Mouse (Mus musculus) midbrain, embryonic 11.5 days (tissue): ENCODE measurements around the gene Ccdc88c. TPM values are rescaled to one million over a fixed set of nuclear protein-coding genes. Genes with fewer than 3 reads are reported as not detected.

Source experiments
- ATAC-seq: fragments of 200-750 bp; cut with Nextera tagmentation; 2 replicates; pipeline ENCODE4 v1.8.0; 2017; ENCODE audit warnings: moderate TSS enrichment, moderate library complexity; ENCODE audit not compliant: low FRiP score
- DNase-seq: peaks from one replicate; pipeline ENCODE4 v3.0.0; 2015; ENCODE audit warnings: low spot score; ENCODE audit errors: missing footprints
- H3K27ac ChIP-seq: fragments of 300-500 bp; sonication (generic); 2 replicates; pipeline ENCODE4 v1.5.1; 2014; ENCODE audit warnings: low read depth, low read length
- H3K27me3 ChIP-seq: fragments of 300-500 bp; sonication (generic); 2 replicates; pipeline ENCODE4 v1.6.1; 2014; ENCODE audit warnings: mild to moderate bottlenecking, low read length, moderate library complexity, mixed read lengths; ENCODE audit not compliant: control insufficient read depth, insufficient read depth
- H3K36me3 ChIP-seq: fragments of 300-500 bp; sonication (generic); 2 replicates; pipeline ENCODE4 v1.6.1; 2014; ENCODE audit warnings: mild to moderate bottlenecking, low read length, moderate library complexity, mixed read lengths; ENCODE audit not compliant: control insufficient read depth, insufficient read depth
- H3K4me1 ChIP-seq: fragments of 300-500 bp; sonication (generic); 2 replicates; pipeline ENCODE4 v1.6.1; 2014; ENCODE audit warnings: low read length; ENCODE audit not compliant: control insufficient read depth, insufficient read depth
- H3K4me2 ChIP-seq: fragments of 300-500 bp; sonication (generic); 2 replicates; pipeline ENCODE4 v1.6.1; 2014; ENCODE audit warnings: mild to moderate bottlenecking, moderate library complexity
- H3K4me3 ChIP-seq: fragments of 300-500 bp; sonication (generic); 2 replicates; pipeline ENCODE4 v1.5.1; 2014; ENCODE audit warnings: low read depth, low read length
- H3K9ac ChIP-seq: fragments of 300-500 bp; sonication (generic); 2 replicates; pipeline ENCODE4 v1.6.1; 2014; ENCODE audit warnings: low read length
- H3K9me3 ChIP-seq: fragments of 300-500 bp; sonication (generic); 2 replicates; pipeline ENCODE4 v1.6.1; 2016; ENCODE audit warnings: low read length; ENCODE audit not compliant: control insufficient read depth
- WGBS: fragments of 180-500 bp; shearing (Covaris S2); extraction: QIAGEN DNeasy Blood & Tissue Kit; methylation state at CpG from one replicate; pipeline ENCODE4 v1.1.7; 2014; 5-methylcytosine and 5-hydroxymethylcytosine counted together
- polyA plus RNA-seq: library from polyadenylated mRNA; unstranded; fragments of >200 nt; fragmentation: Nextera tagmentation; extraction: Ambion mirVana; gene quantifications from 2 replicates; pipeline ENCODE4 v1.2.1, GENCODE M21; 2014

Gene Ccdc88c
- polyA plus RNA-seq, 1 experiment from 2014 or later, result 11.0 TPM

- Histone ChIP-seq H3K9me3 (no peaks in the 10 kb centered on the region), H3K4me3 (no peak overlapping the region), H3K4me2 (no peak overlapping the region), H3K9ac (no peak overlapping the region), H3K27me3 (no peaks in the 10 kb centered on the region), H3K27ac (no peak overlapping the region), H3K4me1 (peaks cover 31% of the 10 kb centered on the region), H3K36me3 (no peaks in the 10 kb centered on the region)
- DNase-seq (no peak), ATAC-seq (no peak)
- WGBS, result 89% methylated on average over 4 of the region's 4 CpGs
These were observed 42.4 kb downstream of the Ccdc88c start for GRCm38 (mm10) chr12:100986423-100986822.

GRCm38 (mm10) chr12:100985793-100986157 lies 43.1 kb downstream of the Ccdc88c start:
- Histone ChIP-seq H3K4me2 (no peak overlapping the region), H3K27ac (no peak overlapping the region), H3K9me3 (no peaks in the 10 kb centered on the region), H3K36me3 (no peaks in the 10 kb centered on the region), H3K4me1 (peaks cover 28% of the 10 kb centered on the region), H3K9ac (no peak overlapping the region), H3K27me3 (no peaks in the 10 kb centered on the region), H3K4me3 (no peak overlapping the region)
- ATAC-seq (no peak), DNase-seq (no peak)
- 88% methylated on average over 2 of the region's 2 CpGs for WGBS

- H3K4me1 ChIP-seq, result peaks cover 24% of the 10 kb centered on the region
- no peak overlapping the region for H3K9ac ChIP-seq
- H3K27me3 ChIP-seq, result no peaks in the 10 kb centered on the region
- no peak for ATAC-seq
- 91% methylated on average over 10 of the region's 10 CpGs for WGBS
- no peak overlapping the region for H3K27ac ChIP-seq
- no peaks in the 10 kb centered on the region for H3K36me3 ChIP-seq
- no peak for DNase-seq
- no peak overlapping the region for H3K4me2 ChIP-seq
- H3K4me3 ChIP-seq, result no peak overlapping the region
- H3K9me3 ChIP-seq, result no peaks in the 10 kb centered on the region
These were observed 43.6 kb downstream of the Ccdc88c start for GRCm38 (mm10) chr12:100985050-100985792.

GRCm38 (mm10) chr12:100983565-100983964 lies 45.3 kb downstream of the Ccdc88c start:
- WGBS, result 89% methylated on average over 11 of the region's 11 CpGs
- Histone ChIP-seq H3K9ac (no peak overlapping the region; the same call in 1 of the 2 replicates), H3K27ac (no peak overlapping the region), H3K4me3 (no peak overlapping the region), H3K36me3 (no peaks in the 10 kb centered on the region), H3K4me1 (peaks cover 9% of the 10 kb centered on the region), H3K27me3 (no peaks in the 10 kb centered on the region), H3K9me3 (no peaks in the 10 kb centered on the region), H3K4me2 (no peak overlapping the region)
- DNase-seq, result no peak
- ATAC-seq, result no peak

GRCm38 (mm10) chr12:100982217-100982616 lies 46.6 kb downstream of the Ccdc88c start:
- ATAC-seq (no peak), DNase-seq (no peak)
- Histone ChIP-seq H3K4me1 (peaks cover 6% of the 10 kb centered on the region), H3K36me3 (no peaks in the 10 kb centered on the region), H3K4me3 (no peak overlapping the region), H3K27ac (no peak overlapping the region), H3K27me3 (no peaks in the 10 kb centered on the region), H3K9me3 (no peaks in the 10 kb centered on the region), H3K4me2 (no peak overlapping the region), H3K9ac (no peak overlapping the region)
- 87% methylated on average over 8 of the region's 8 CpGs for WGBS

GRCm38 (mm10) chr12:100980551-100981008 lies 48.3 kb downstream of the Ccdc88c start:
- Histone ChIP-seq H3K4me3 (no peak overlapping the region), H3K4me2 (no peak overlapping the region), H3K27ac (no peak overlapping the region; the same call in 1 of the 2 replicates), H3K9me3 (no peaks in the 10 kb centered on the region), H3K36me3 (no peaks in the 10 kb centered on the region), H3K27me3 (no peaks in the 10 kb centered on the region), H3K4me1 (peaks cover 6% of the 10 kb centered on the region), H3K9ac (no peak overlapping the region)
- peak; percentile 12; the same call in 1 of the 2 replicates for ATAC-seq
- no peak for DNase-seq
- 77% methylated on average over 9 of the region's 9 CpGs for WGBS

GRCm38 (mm10) chr12:100979616-100980015 lies 49.2 kb downstream of the Ccdc88c start:
- Histone ChIP-seq H3K27ac (no peak overlapping the region), H3K9ac (no peak overlapping the region), H3K4me1 (peaks cover 4% of the 10 kb centered on the region; the same call in 1 of the 2 replicates), H3K9me3 (no peaks in the 10 kb centered on the region), H3K27me3 (no peaks in the 10 kb centered on the region), H3K4me3 (no peak overlapping the region), H3K4me2 (no peak overlapping the region), H3K36me3 (no peaks in the 10 kb centered on the region)
- ATAC-seq, result no peak
- WGBS, result 91% methylated on average over 5 of the region's 5 CpGs
- DNase-seq, result no peak

- 78% methylated on average over 15 of the region's 15 CpGs for WGBS
- DNase-seq (no peak), ATAC-seq (no peak)
- Histone ChIP-seq H3K27ac (no peak overlapping the region), H3K36me3 (no peaks in the 10 kb centered on the region), H3K4me3 (no peak overlapping the region), H3K9me3 (no peaks in the 10 kb centered on the region), H3K9ac (no peak overlapping the region), H3K27me3 (no peaks in the 10 kb centered on the region), H3K4me1 (peaks cover 4% of the 10 kb centered on the region; the same call in 1 of the 2 replicates), H3K4me2 (no peak overlapping the region)
These were observed 50.7 kb downstream of the Ccdc88c start for GRCm38 (mm10) chr12:100977958-100978725.

- Histone ChIP-seq H3K27me3 (no peaks in the 10 kb centered on the region), H3K27ac (no peak overlapping the region), H3K36me3 (no peaks in the 10 kb centered on the region), H3K4me1 (peaks cover 4% of the 10 kb centered on the region; the same call in 1 of the 2 replicates), H3K9me3 (no peaks in the 10 kb centered on the region), H3K4me3 (no peak overlapping the region), H3K9ac (no peak overlapping the region), H3K4me2 (no peak overlapping the region)
- DNase-seq, result no peak
- ATAC-seq, result no peak
These were observed 51.3 kb downstream of the Ccdc88c start for GRCm38 (mm10) chr12:100977551-100977950.
